Mouse (Mus musculus) central nervous system, embryonic 18 days (tissue): ENCODE results near the gene 5031410I06Rik. TPM values are rescaled to one million over a fixed set of nuclear protein-coding genes. Genes with fewer than 3 reads are reported as not detected.

Source experiments
- polyA plus RNA-seq: library from polyadenylated mRNA; depleted of rRNA; stranded (reverse); fragments of >200 nt; gene quantifications from 2 replicates; pipeline ENCODE4 v1.2.3, GENCODE M21; 2012; rRNA removed

5031410I06Rik gene
- polyA plus RNA-seq, result 0.03 TPM in 1 of 2 replicates, not detected in the other

GRCm38 (mm10) chr5:26105262-26105661 is at the start of gene 5031410I06Rik:
Gene 5031410I06Rik, minus strand, starts transcription at chr5:26105362.

DNA sequence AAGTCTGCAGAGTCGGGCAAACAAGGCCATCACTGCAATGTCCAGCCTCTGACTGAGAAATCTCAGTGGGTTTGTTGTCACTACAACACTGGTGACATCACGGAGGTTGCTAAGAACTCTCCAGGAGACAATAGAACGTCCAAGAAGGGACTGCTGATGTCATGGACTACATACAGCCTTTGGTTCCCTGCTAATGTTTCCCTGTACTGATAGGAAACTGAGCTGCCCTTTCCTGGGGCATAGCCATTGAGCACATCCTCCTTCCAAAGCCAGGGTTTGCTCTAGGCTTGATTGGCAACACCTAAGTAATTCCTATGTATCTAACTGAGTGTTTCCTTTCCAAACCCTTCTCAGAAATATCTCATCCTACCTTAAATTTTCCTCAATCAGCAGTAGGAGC is 16.2 kb upstream of the 5031410I06Rik start, which contains the start of gene Gm10220:
Gene Gm10220, minus strand, starts transcription at position 101 of the 400 bp plus-strand sequence.

DNA sequence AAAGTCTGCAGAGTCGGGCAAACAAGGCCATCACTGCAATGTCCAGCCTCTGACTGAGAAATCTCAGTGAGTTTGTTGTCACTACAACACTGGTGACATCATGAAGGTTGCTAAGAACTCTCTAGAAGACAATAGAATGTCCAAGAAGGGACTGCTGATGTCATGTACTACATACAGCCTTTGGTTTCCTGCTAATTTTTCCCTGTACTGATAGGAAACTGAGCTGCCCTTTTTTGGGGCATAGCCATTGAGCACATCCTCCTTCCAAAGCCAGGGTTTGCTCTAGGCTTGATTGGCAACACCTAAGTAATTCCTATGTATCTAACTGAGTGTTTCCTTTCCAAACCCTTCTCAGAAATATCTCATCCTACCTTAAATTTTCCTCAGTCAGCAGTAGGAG is 16.0 kb downstream of the 5031410I06Rik start, which contains the start of gene Gm10471:
Gene Gm10471, minus strand, starts transcription at position 101 of the 400 bp plus-strand sequence.

GRCm38 (mm10) chr5:26058481-26058880 is 46.7 kb downstream of the 5031410I06Rik start, which contains the start of gene Gm7347:
Gene Gm7347, minus strand, starts transcription at chr5:26058581.

Other genes with a start within 250 kb of the 5031410I06Rik start
- gene Gm21663, start 163.0 kb downstream of the 5031410I06Rik start, polyA plus RNA-seq, result 0.03 TPM in 1 of 2 replicates, not detected in the other
- not detected in 2 replicates for gene Gm21671, start 150.9 kb downstream of the 5031410I06Rik start, polyA plus RNA-seq
- gene Gm21680, start 132.7 kb downstream of the 5031410I06Rik start, polyA plus RNA-seq, result not detected in 2 replicates
- gene Gm21698, start 116.7 kb downstream of the 5031410I06Rik start, polyA plus RNA-seq, result not detected in 2 replicates
- gene Gm1979, start 100.6 kb downstream of the 5031410I06Rik start, polyA plus RNA-seq, result 0.03 and 0.05 TPM in 2 replicates
- gene Gm5862, start 82.4 kb downstream of the 5031410I06Rik start, polyA plus RNA-seq, result not detected in 2 replicates
- 0.04 TPM in 1 of 2 replicates, not detected in the other for gene Speer4a, start 65.8 kb downstream of the 5031410I06Rik start, polyA plus RNA-seq
- not detected in 2 replicates for gene Gm7347, start 46.8 kb downstream of the 5031410I06Rik start, polyA plus RNA-seq
- gene Gm10471, start 16.1 kb downstream of the 5031410I06Rik start, polyA plus RNA-seq, result not detected in 2 replicates
- not detected in 2 replicates for gene Gm10220, start 16.1 kb upstream of the 5031410I06Rik start, polyA plus RNA-seq
- gene Gm7361, start 152.3 kb upstream of the 5031410I06Rik start, polyA plus RNA-seq, result 1.1 and 1.3 TPM in 2 replicates